Mouse (Mus musculus): ENCODE results near the gene Crhr1. TPM values are rescaled to one million over a fixed set of nuclear protein-coding genes. Genes with fewer than 3 reads are reported as not detected.
A peak's percentile ranks its signal among the peaks of the same experiment; 100 is the strongest.

Crhr1 gene
- total and polyA plus RNA-seq, 3 experiments, result not detected

GRCm38 (mm10) chr11:104221751-104222150, 89.1 kb downstream of the Crhr1 start:
- no peaks in the 10 kb centered on the region for H3K36me3 ChIP-seq (replicated peaks in 1 of 2; ENCODE audit: control insufficient read depth in 1 of 2, insufficient read depth in 1 of 2, low read length in 1 of 2)
- H3K27ac ChIP-seq (ENCODE audit: insufficient read depth, low read depth), result no peak overlapping the region
- TF ChIP-seq MYC (IDR thresholded peaks at IDR 0.05; ENCODE audit: low read depth, low read length) (no peak), USF1 (IDR thresholded peaks at IDR 0.05; ENCODE audit: low read depth, low read length) (no peak), NRF1 (IDR thresholded peaks at IDR 0.05; ENCODE audit: low read depth, low read length) (no peak), IRF4 (IDR thresholded peaks at IDR 0.05; ENCODE audit: low read depth, low read length) (no peak), E2F4 (IDR thresholded peaks at IDR 0.05; ENCODE audit: insufficient replicate concordance, low read depth, low read length) (no peak), TBP (conservative IDR thresholded peaks at IDR 0.05; ENCODE audit: low read depth, low read length) (no peak), TCF12 (IDR thresholded peaks at IDR 0.05; ENCODE audit: low read depth, low read length) (no peak), POLR2A (IDR thresholded peaks at IDR 0.05; ENCODE audit: low read depth, low read length) (no peak), ELF1 (IDR thresholded peaks at IDR 0.05; ENCODE audit: low read depth, low read length) (no peak), HCFC1 (IDR thresholded peaks at IDR 0.05; ENCODE audit: low read depth, low read length) (no peak), CHD1 (IDR thresholded peaks at IDR 0.05; ENCODE audit: low read depth, low read length) (no peak), SIN3A (IDR thresholded peaks at IDR 0.05; ENCODE audit: low read length) (no peak), NELFE (IDR thresholded peaks at IDR 0.05; ENCODE audit: low read depth, low read length) (no peak), BHLHE40 (IDR thresholded peaks at IDR 0.05; ENCODE audit: low read depth, low read length) (no peak), ZKSCAN1 (IDR thresholded peaks at IDR 0.05; ENCODE audit: borderline replicate concordance, low read depth, low read length) (no peak), ZMIZ1 (IDR thresholded peaks at IDR 0.05; ENCODE audit: low read depth, low read length) (no peak), GABPA (IDR thresholded peaks at IDR 0.05; ENCODE audit: insufficient replicate concordance, low read depth, low read length) (no peak)
- dilution Hi-C loops (cut with MboI; ENCODE audit: extremely low pct_ligation_motif_present, extremely low pct_unique_long_range_greater_than_20kb, low sequenced_read_pairs), result no loop called here
- H3K79me2 ChIP-seq (replicated peaks; ENCODE audit: control insufficient read depth, extremely low read depth, insufficient read depth, poor library complexity, severe bottlenecking), result no peaks in the 10 kb centered on the region
- H3K27me3 ChIP-seq (replicated peaks), result peaks cover 59% of the 10 kb centered on the region
- in situ Hi-C loops (cut with MboI; ENCODE audit: low pct_ligation_motif_present, low pct_unique_long_range_greater_than_20kb, low sequenced_read_pairs), result no loop called here
- H3K9ac ChIP-seq (ENCODE audit: insufficient read depth, low read depth), result no peak overlapping the region
- DNase-seq (ENCODE audit: extremely low read depth), result peak; percentile 6
- H3K9me3 ChIP-seq (replicated peaks; ENCODE audit: low read length), result peaks cover 13% of the 10 kb centered on the region
- no peak overlapping the region for H3K4me3 ChIP-seq (replicated peaks in 1 of 3; ENCODE audit: low read depth in 2 of 3, low read length in 2 of 3, poor library complexity in 1 of 3)
- no peak overlapping the region for H3K4me2 ChIP-seq (ENCODE audit: insufficient read depth, low read depth, poor library complexity, severe bottlenecking)
- H3K4me1 ChIP-seq (ENCODE audit: control insufficient read depth in 1 of 2, insufficient read depth in 2 of 2), result peaks cover 3 to 7% of the 10 kb centered on the region in 2 experiments; a peak in 3 of 4 replicates

DNA sequence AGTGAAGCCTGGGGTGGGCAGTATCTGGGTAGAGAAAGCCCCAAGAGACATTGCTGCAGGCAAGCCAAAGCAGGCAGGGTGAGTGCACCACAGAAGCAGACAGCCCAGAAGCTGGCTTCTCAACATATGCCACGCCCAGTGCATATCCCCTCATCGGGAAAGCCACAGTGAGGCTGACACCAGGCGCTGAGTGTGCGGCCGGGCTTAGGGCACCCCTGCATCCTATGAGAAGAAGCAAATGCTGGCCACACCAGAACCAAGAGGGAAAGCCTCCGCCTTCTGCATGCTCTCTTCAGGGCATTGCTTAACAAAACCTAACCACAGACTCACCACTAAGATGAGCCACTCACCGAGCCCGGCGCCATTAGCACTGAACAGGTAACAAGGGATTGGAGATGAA, 90.6 kb downstream of the Crhr1 start:
- Histone ChIP-seq H3K4me1 (ENCODE audit: control insufficient read depth in 1 of 2, insufficient read depth in 2 of 2) (no peaks in the 10 kb centered on the region), H3K9ac (ENCODE audit: insufficient read depth, low read depth) (no peak overlapping the region), H3K4me2 (ENCODE audit: insufficient read depth, low read depth, poor library complexity, severe bottlenecking) (no peak overlapping the region), H3K79me2 (replicated peaks; ENCODE audit: control insufficient read depth, extremely low read depth, insufficient read depth, poor library complexity, severe bottlenecking) (no peaks in the 10 kb centered on the region), H3K36me3 (replicated peaks in 1 of 2; ENCODE audit: control insufficient read depth in 1 of 2, insufficient read depth in 1 of 2, low read length in 1 of 2) (no peaks in the 10 kb centered on the region), H3K27ac (ENCODE audit: insufficient read depth, low read depth) (no peak overlapping the region), H3K4me3 (replicated peaks in 1 of 3; ENCODE audit: low read depth in 2 of 3, low read length in 2 of 3, poor library complexity in 1 of 3) (no peak overlapping the region), H3K9me3 (replicated peaks; ENCODE audit: low read length) (peaks cover 13% of the 10 kb centered on the region), H3K27me3 (replicated peaks) (peaks cover 58% of the 10 kb centered on the region)
- in situ Hi-C loops (cut with MboI; ENCODE audit: low pct_ligation_motif_present, low pct_unique_long_range_greater_than_20kb, low sequenced_read_pairs), result no loop called here
- dilution Hi-C loops (cut with MboI; ENCODE audit: extremely low pct_ligation_motif_present, extremely low pct_unique_long_range_greater_than_20kb, low sequenced_read_pairs), result no loop called here
- no peak for DNase-seq (ENCODE audit: extremely low read depth)
- TF ChIP-seq MEF2A (IDR thresholded peaks at IDR 0.05; ENCODE audit: borderline replicate concordance, low read depth, low read length), result no peak
- TF ChIP-seq RCOR1 (conservative IDR thresholded peaks at IDR 0.05; ENCODE audit: low read depth, low read length), result no peak
- no peak for TF ChIP-seq HCFC1 (IDR thresholded peaks at IDR 0.05; ENCODE audit: low read depth, low read length)
- no peak for TF ChIP-seq BHLHE40 (IDR thresholded peaks at IDR 0.05; ENCODE audit: low read depth, low read length)
- no peak for TF ChIP-seq ZC3H11A (IDR thresholded peaks at IDR 0.05; ENCODE audit: low read depth, low read length)
- no peak for TF ChIP-seq CHD2 (IDR thresholded peaks at IDR 0.05; ENCODE audit: low read length)

Other genes with a start within 250 kb of the Crhr1 start
- gene Nsf, start 178.8 kb upstream of the Crhr1 start, total RNA-seq (2012; rRNA removed), result 46.9 and 50.9 TPM in 2 replicates
- 48.1 and 50.0 TPM in 2 replicates for gene Nsf, start 178.8 kb upstream of the Crhr1 start, total RNA-seq (2014; rRNA removed)
- 95.0 and 99.3 TPM in 2 replicates for gene Nsf, start 178.8 kb upstream of the Crhr1 start, polyA plus RNA-seq (2012; ENCODE audit: insufficient read length, low read depth)
- gene Arf2, start 166.1 kb upstream of the Crhr1 start, total RNA-seq (2012; rRNA removed), result 13.3 and 16.8 TPM in 2 replicates
- gene Arf2, start 166.1 kb upstream of the Crhr1 start, total RNA-seq (2014; rRNA removed), result 24.7 and 27.8 TPM in 2 replicates
- gene Arf2, start 166.1 kb upstream of the Crhr1 start, polyA plus RNA-seq (2012; ENCODE audit: insufficient read length, low read depth), result 14.9 and 25.2 TPM in 2 replicates
- not detected in 2 replicates for gene Sppl2c, start 53.5 kb downstream of the Crhr1 start, total RNA-seq (2012; rRNA removed)
- gene Sppl2c, start 53.5 kb downstream of the Crhr1 start, total RNA-seq (2014; rRNA removed), result not detected in 2 replicates
- not detected in 2 replicates for gene Sppl2c, start 53.5 kb downstream of the Crhr1 start, polyA plus RNA-seq (2012; ENCODE audit: insufficient read length, low read depth)
- gene Mapt, start 98.5 kb downstream of the Crhr1 start, total RNA-seq (2012; rRNA removed), result 0.29 and 0.64 TPM in 2 replicates
- gene Mapt, start 98.5 kb downstream of the Crhr1 start, total RNA-seq (2014; rRNA removed), result 0.18 and 0.21 TPM in 2 replicates
- 1.7 TPM in 2 replicates for gene Mapt, start 98.5 kb downstream of the Crhr1 start, polyA plus RNA-seq (2012; ENCODE audit: insufficient read length, low read depth)